Mouse (Mus musculus) liver, embryonic 12.5 days (tissue): ENCODE measurements around the gene Cdk6. TPM values are rescaled to one million over a fixed set of nuclear protein-coding genes. Genes with fewer than 3 reads are reported as not detected.
"Not testable (repeated sequence)": the region's sequence is repeated elsewhere in the genome, so short reads cannot be mapped to it uniquely, and the experiment has no call there.

Experiments used
- ATAC-seq: fragments of 200-750 bp; cut with Nextera tagmentation; 2 replicates; pipeline ENCODE4 v1.8.0; 2017; ENCODE audit warnings: moderate number of reproducible peaks, mild to moderate bottlenecking, moderate library complexity
- H3K27ac ChIP-seq: fragments of 300-500 bp; sonication (generic); 2 replicates; pipeline ENCODE4 v1.5.1; 2016; ENCODE audit warnings: mild to moderate bottlenecking
- H3K27me3 ChIP-seq: fragments of 300-500 bp; sonication (generic); replicated peaks from 2 replicates; pipeline ENCODE4 v1.6.1; 2016; ENCODE audit warnings: mild to moderate bottlenecking, moderate library complexity
- H3K36me3 ChIP-seq: fragments of 300-500 bp; sonication (generic); 2 replicates; pipeline ENCODE4 v1.6.1; 2016; ENCODE audit warnings: mild to moderate bottlenecking, moderate library complexity
- H3K4me1 ChIP-seq: fragments of 300-500 bp; sonication (generic); 2 replicates; pipeline ENCODE4 v1.6.1; 2016
- H3K4me2 ChIP-seq: fragments of 300-500 bp; sonication (generic); 2 replicates; pipeline ENCODE4 v1.6.1; 2016; ENCODE audit warnings: mild to moderate bottlenecking, moderate library complexity
- H3K4me3 ChIP-seq: fragments of 300-500 bp; sonication (generic); 2 replicates; pipeline ENCODE4 v1.5.1; 2016; ENCODE audit warnings: mild to moderate bottlenecking, moderate library complexity
- H3K9ac ChIP-seq: fragments of 300-500 bp; sonication (generic); 2 replicates; pipeline ENCODE4 v1.6.1; 2016; ENCODE audit warnings: mild to moderate bottlenecking, moderate library complexity
- H3K9me3 ChIP-seq: fragments of 300-500 bp; sonication (generic); replicated peaks from 2 replicates; pipeline ENCODE4 v1.6.1; 2016; ENCODE audit warnings: mild to moderate bottlenecking, moderate library complexity
- WGBS: fragments of 180-500 bp; shearing (Covaris S2); methylation state at CpG from one replicate; pipeline ENCODE4 v1.1.7; 2016; ENCODE audit not compliant: insufficient replicate concordance; 5-methylcytosine and 5-hydroxymethylcytosine counted together
- polyA plus RNA-seq: library from polyadenylated mRNA; unstranded; fragments of >200 nt; fragmentation: Nextera tagmentation; extraction: Ambion mirVana; gene quantifications from 2 replicates; pipeline ENCODE4 v1.2.1, GENCODE M21; 2016

Gene Cdk6
- polyA plus RNA-seq, 1 experiment from 2014 or later, result 40.1 TPM

- H3K9me3 ChIP-seq, result no peaks in the 10 kb centered on the region
- no peak overlapping the region for H3K27ac ChIP-seq
- no peaks in the 10 kb centered on the region for H3K27me3 ChIP-seq
- peaks cover 3% of the 10 kb centered on the region; the same call in 1 of the 2 replicates for H3K4me1 ChIP-seq
- no peak for ATAC-seq
- H3K9ac ChIP-seq, result no peak overlapping the region
- no peaks in the 10 kb centered on the region for H3K36me3 ChIP-seq
- H3K4me3 ChIP-seq, result no peak overlapping the region
- 84% methylated on average over 6 of the region's 6 CpGs for WGBS
- H3K4me2 ChIP-seq, result no peak overlapping the region
Observed at GRCm38 (mm10) chr5:3405503-3405902, 64.2 kb downstream of the Cdk6 start.

GRCm38 (mm10) chr5:3407926-3408325 is 66.6 kb downstream of the Cdk6 start:
- Histone ChIP-seq H3K4me1 (peaks cover 3% of the 10 kb centered on the region; the same call in 1 of the 2 replicates), H3K36me3 (peaks cover 3% of the 10 kb centered on the region; the same call in 1 of the 2 replicates), H3K9ac (no peak overlapping the region), H3K9me3 (no peaks in the 10 kb centered on the region), H3K27me3 (no peaks in the 10 kb centered on the region), H3K4me3 (no peak overlapping the region), H3K4me2 (no peak overlapping the region), H3K27ac (no peak overlapping the region)
- no peak for ATAC-seq
- WGBS, result 81% methylated on average over 9 of the region's 9 CpGs

DNA sequence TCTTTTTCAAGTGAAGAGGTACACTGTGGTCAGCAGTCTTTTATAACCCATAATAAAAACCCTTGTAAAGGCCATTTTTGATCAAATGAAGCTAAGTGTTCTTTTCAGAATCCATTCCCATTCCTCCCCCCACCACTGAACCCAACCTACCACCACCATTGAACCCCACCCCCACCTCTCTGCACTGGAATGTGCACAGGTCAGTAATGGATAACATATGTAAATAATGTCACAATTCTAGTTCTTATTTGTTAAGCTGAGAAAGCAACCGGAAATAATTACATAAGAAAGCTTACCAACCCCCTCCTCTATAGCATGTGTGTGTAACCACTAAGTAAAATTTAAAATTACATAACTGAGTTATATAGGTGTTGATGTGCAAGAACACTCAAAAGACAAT is 76.9 kb downstream of the Cdk6 start:
- H3K9ac ChIP-seq, H3K36me3 ChIP-seq, H3K4me2 ChIP-seq, H3K27me3 ChIP-seq, H3K4me1 ChIP-seq, H3K4me3 ChIP-seq, H3K9me3 ChIP-seq, H3K27ac ChIP-seq: not testable (repeated sequence)
- peak; percentile 59; the same call in 1 of the 2 replicates for ATAC-seq
- WGBS, result 55% methylated on average over 1 of the region's 1 CpGs

GRCm38 (mm10) chr5:3420094-3420831 is 79.0 kb downstream of the Cdk6 start:
- Histone ChIP-seq H3K4me1 (no peaks in the 10 kb centered on the region), H3K4me2 (no peak overlapping the region), H3K9ac (no peak overlapping the region), H3K27ac (no peak overlapping the region), H3K27me3 (no peaks in the 10 kb centered on the region), H3K36me3 (no peaks in the 10 kb centered on the region), H3K4me3 (no peak overlapping the region), H3K9me3 (no peaks in the 10 kb centered on the region)
- no peak; the same call in 1 of the 2 replicates for ATAC-seq
- WGBS, result 66% methylated on average over 10 of the region's 10 CpGs

GRCm38 (mm10) chr5:3420832-3421228 is 79.5 kb downstream of the Cdk6 start:
- Histone ChIP-seq H3K4me3 (no peak overlapping the region), H3K4me2 (no peak overlapping the region), H3K27ac (no peak overlapping the region), H3K4me1 (no peaks in the 10 kb centered on the region), H3K27me3 (no peaks in the 10 kb centered on the region), H3K9me3 (no peaks in the 10 kb centered on the region), H3K36me3 (no peaks in the 10 kb centered on the region), H3K9ac (no peak overlapping the region)
- no peak for ATAC-seq
- 67% methylated on average over 3 of the region's 3 CpGs for WGBS

DNA sequence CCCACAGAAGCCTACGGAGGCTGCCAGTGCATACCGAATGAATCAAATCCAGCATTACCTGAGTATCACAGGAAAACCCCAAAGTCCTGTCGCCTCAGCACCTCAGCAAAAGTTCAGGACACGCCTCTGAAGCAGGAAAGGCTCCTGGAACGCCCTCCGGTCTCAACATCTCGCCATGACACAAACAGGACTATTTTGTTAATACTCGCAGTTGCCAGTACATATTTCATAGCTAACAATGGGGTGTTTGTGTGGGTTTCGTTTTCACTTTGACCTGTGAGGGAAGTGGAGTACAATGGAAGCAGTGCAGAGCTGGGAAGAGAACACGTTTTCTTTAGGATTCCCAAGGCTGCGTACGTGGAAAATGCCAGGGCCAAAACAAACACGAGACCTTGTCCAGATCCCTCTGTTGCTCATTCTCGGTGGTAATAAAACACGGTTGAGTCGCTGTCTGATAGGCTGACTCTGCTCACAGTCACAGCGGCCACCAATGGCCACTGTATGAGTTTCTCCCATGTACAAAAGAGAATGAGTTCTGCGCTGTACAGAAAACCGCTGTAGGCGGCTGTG is 91.9 kb downstream of the Cdk6 start:
- 82% methylated on average over 20 of the region's 20 CpGs for WGBS
- not testable (repeated sequence) for H3K4me1 ChIP-seq, H3K9me3 ChIP-seq, H3K4me3 ChIP-seq, ATAC-seq, H3K27ac ChIP-seq, H3K36me3 ChIP-seq, H3K4me2 ChIP-seq, H3K9ac ChIP-seq, H3K27me3 ChIP-seq

DNA sequence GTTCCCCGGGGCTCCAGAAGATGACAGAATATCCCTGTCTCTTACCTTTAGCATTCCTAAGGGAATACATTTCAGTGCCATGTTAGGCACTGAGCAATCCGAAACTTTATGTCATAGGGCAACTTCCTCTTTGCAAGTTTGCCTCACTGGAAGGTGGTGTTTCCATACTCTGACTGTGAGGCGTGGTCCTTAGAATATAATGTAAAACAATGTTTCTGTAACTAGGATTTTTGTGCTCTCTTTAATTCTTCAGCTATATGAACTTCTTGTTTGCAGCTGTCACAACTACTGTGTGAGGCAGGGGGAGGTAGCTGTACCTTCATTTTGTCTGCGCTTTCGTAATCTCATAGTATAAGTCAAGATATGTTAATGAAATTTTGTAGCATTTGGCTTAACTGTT is 92.8 kb downstream of the Cdk6 start:
- ATAC-seq, H3K27ac ChIP-seq, H3K4me3 ChIP-seq, H3K4me1 ChIP-seq, H3K36me3 ChIP-seq, H3K9me3 ChIP-seq, H3K9ac ChIP-seq, H3K4me2 ChIP-seq, H3K27me3 ChIP-seq: not testable (repeated sequence)
- WGBS, result 78% methylated on average over 5 of the region's 5 CpGs

DNA sequence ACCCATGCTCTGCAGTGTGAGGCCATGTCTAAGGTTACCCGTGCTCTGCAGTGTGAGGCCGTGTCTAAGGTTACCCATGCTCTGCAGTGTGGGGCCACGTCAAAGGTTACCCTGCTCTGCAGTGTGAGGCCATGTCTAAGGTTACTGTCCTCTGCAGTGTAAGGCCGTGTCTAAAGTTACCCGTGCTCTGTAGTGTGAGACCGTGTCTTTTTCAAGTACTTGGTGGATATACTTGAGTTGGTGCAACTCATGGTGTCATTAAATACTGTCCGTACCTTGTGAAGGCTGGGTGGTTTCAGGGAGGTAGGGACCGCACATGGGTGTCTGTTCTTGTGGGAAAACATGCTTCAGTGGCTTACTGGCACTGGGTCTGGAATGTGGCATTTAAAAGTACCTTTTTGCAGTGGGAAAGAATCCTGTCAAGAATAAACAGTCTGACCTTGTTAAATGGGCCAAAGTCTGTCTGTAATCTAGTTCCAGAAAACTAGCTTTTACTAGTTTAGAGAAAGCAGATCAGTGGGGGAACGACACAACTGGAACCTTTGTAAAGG is 97.2 kb downstream of the Cdk6 start:
- not testable (repeated sequence) for H3K4me2 ChIP-seq, H3K4me3 ChIP-seq, H3K9ac ChIP-seq, H3K27me3 ChIP-seq, H3K9me3 ChIP-seq, H3K27ac ChIP-seq, H3K4me1 ChIP-seq, ATAC-seq, H3K36me3 ChIP-seq
- WGBS, result 81% methylated on average over 9 of the region's 9 CpGs

GRCm38 (mm10) chr5:3439386-3439785 is 98.1 kb downstream of the Cdk6 start:
- not testable (repeated sequence) for H3K36me3 ChIP-seq, H3K4me3 ChIP-seq, H3K27me3 ChIP-seq, ATAC-seq, H3K4me1 ChIP-seq, H3K4me2 ChIP-seq, H3K9me3 ChIP-seq, H3K27ac ChIP-seq, H3K9ac ChIP-seq
- WGBS, result 68% methylated on average over 6 of the region's 6 CpGs

DNA sequence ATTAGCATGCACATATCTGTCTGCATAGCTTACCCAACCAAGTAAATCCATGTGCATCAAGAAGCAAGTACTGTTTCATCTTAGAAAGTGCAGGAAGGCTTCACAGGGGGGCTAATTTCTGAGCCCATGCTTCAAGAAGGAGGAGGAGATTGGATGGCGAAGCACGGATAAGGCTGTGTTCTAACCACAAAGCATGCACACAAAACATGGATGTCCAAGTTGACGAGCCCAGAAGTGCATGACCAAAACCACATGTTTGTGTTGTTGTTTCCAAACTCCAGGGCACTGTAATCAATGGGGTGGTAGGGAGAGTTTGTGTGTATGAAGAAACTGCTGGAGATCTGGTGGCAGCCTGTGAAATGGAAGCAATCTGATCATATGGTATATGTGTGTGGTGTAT is 101.2 kb downstream of the Cdk6 start:
- H3K27ac ChIP-seq, H3K9me3 ChIP-seq, H3K4me1 ChIP-seq, H3K27me3 ChIP-seq, H3K4me3 ChIP-seq, ATAC-seq, H3K9ac ChIP-seq, H3K36me3 ChIP-seq, H3K4me2 ChIP-seq: not testable (repeated sequence)
- 68% methylated on average over 3 of the region's 3 CpGs for WGBS

GRCm38 (mm10) chr5:3451233-3451632 is 109.9 kb downstream of the Cdk6 start:
- H3K27ac ChIP-seq, H3K4me3 ChIP-seq, H3K36me3 ChIP-seq, H3K9me3 ChIP-seq, H3K4me2 ChIP-seq, H3K27me3 ChIP-seq, H3K9ac ChIP-seq, ATAC-seq, H3K4me1 ChIP-seq: not testable (repeated sequence)
- 80% methylated on average over 9 of the region's 9 CpGs for WGBS

DNA sequence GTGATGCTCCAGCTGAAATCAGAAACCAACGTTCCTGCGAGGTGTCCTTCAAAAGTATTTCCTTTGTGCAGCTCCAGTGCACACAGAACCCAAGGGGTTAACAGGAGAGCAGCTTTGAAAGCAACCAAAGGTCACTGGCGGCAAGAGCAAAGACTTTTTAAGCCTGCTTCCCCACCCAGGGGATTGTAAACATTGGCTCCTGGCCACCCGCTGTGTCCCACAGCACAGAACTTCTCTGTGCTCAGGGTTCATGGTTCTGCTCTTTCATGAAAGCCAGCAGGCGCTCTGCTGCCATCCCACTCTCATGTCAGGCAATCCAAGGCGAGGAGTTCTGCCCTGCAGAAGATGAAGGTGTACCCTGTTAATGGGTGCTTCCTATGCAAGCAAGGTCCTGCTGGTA is 112.7 kb downstream of the Cdk6 start:
- not testable (repeated sequence) for H3K4me2 ChIP-seq, H3K4me3 ChIP-seq, H3K9ac ChIP-seq, H3K27me3 ChIP-seq, H3K4me1 ChIP-seq, H3K36me3 ChIP-seq, H3K9me3 ChIP-seq, H3K27ac ChIP-seq, ATAC-seq
- 51% methylated on average over 6 of the region's 6 CpGs for WGBS
